Mouse (Mus musculus): Measurements from ENCODE around the gene Olfr484. TPM values are rescaled to one million over a fixed set of nuclear protein-coding genes. Genes with fewer than 3 reads are reported as not detected.

Gene Olfr484
- not detected in 2 replicates for polyA plus RNA-seq (2021; fragmentation: Nextera tagmentation)
- long read RNA-seq, experiment 1, result 0 reads
- long read RNA-seq, experiment 2, result 0 reads

DNA sequence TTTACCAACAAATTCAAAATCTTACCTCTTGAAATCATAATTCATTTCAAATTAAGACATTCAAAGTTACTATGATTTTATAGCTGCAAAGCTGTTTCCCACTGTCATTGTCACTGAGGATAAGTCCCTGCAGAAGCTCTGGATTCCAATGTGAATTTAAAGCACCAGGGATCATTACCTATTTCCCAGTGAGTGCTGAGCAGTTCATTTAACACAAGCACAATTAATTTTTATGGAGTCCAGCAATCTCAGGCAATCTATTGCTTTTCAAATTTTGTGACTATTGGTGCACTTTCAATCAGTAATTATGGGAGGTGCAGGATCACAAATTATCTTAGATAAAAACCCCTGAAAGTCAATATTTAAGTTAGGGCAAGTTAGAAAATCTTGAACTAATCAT is at the start of gene Olfr484:
Gene Olfr484 (minus strand): TSS at position 101 of the 400 bp plus-strand sequence.

DNA sequence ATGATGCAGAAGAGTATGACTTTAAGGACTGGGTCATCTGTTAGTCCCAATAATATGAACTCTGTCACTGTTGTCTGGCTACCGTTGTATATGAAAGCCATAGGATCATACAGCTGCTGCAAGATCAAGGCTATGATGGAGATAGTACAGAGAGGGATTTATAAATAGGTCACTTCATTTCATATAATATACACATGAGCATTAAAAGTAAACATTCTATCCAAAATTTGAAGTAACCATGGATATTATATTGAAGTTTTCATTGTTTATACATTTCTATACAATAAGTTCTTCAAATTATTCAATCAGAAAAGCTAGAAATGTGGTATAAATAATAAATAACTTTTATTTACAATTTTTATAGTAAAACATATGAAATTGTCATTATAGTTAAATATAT is 45.4 kb upstream of the Olfr484 start, which contains the start of gene Olfr486:
Gene Olfr486 (minus strand): TSS at position 101 of the 400 bp plus-strand sequence.

DNA sequence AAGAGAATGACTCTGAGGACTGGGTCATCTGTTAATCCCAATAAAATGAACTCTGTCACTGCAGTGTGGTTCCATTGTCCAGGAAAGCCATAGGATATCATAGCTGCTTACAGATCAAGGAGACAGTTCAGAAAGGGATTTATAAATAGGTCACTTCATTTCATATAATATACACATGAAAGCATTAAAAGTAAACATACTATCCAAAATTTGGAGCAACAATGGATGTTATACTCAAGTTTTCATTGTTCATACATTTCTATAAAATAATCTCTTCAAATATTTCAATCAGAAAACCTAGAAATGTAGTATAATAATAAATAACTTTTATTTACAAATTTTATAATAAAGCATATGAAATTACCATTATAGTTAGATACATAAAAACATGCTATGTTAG is 32.5 kb upstream of the Olfr484 start, which contains the start of gene Olfr485:
Gene Olfr485 (minus strand): TSS at position 101 of the 400 bp plus-strand sequence.

DNA sequence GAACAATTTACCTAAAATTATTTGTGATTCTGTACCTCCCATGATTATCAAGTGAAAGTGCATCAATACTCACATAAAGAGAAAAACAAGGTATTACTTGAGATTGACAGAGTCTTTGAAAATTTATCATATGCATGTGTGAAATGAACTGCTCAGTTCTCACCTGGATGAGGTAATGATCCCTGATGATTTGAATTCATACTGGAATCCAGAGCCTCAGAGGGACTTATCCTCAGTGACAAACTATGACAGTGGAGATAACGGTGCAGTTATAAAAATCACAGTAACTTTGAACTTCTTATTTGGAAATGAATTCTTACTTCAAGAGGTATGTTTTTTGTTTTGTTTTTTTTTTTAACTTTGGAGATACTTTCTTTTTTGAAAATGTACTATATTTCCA is 26.7 kb downstream of the Olfr484 start, which contains the start of gene Olfr483:
Gene Olfr483 (plus strand): TSS at position 301 of the 400 bp plus-strand sequence.

DNA sequence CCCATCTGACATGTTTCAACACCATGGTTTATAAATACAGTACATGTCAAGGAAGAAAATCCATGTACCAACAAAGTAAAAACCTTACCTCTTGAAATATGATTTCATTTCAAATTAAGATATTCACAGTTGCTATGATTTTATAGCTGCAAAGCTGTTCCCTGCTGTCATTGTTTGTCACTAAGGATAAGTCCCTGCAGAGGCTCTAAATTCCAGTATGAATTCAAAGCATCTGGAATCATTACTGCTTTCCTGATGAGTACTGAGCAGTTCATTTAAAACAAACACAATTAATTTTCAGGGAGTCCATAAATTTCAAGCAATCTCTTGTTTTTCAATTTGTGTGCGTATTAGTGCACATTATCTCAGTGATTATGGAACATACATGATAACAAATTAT is 29.8 kb downstream of the Olfr484 start, which contains the start of gene Olfr482:
Gene Olfr482 (minus strand): TSS at position 101 of the 400 bp plus-strand sequence.

DNA sequence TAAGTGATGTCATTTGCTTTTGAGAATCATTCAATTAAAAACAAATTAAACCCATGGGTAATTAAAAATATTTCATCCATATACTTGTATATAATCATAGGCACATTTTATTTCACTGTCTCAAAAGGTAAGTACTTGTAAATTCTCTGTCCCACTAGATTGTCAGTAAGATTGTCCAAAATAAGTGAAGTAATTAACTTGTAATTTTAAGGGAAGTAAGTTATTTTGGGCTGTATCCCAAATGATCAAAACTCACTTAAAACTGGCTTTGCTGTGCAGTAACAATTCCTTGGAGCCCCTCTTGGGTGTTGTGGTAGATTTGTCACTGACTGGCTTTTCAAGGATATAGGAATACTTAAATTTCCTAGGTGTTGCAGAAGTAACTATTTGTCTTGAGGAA is 47.7 kb downstream of the Olfr484 start, which contains the start of gene Olfr481:
Gene Olfr481 (plus strand): TSS at position 301 of the 400 bp plus-strand sequence.

Other genes with a start within 250 kb of the Olfr484 start
- gene Olfr472, start 229.5 kb downstream of the Olfr484 start, polyA plus RNA-seq (2021; fragmentation: Nextera tagmentation), result not detected in 2 replicates
- gene Olfr473, start 197.0 kb downstream of the Olfr484 start, polyA plus RNA-seq (2021; fragmentation: Nextera tagmentation), result not detected in 2 replicates
- not detected in 2 replicates for gene Olfr474, start 172.8 kb downstream of the Olfr484 start, polyA plus RNA-seq (2021; fragmentation: Nextera tagmentation)
- gene Olfr476, start 162.6 kb downstream of the Olfr484 start, polyA plus RNA-seq (2021; fragmentation: Nextera tagmentation), result not detected in 2 replicates
- gene Olfr477, start 140.8 kb downstream of the Olfr484 start, polyA plus RNA-seq (2021; fragmentation: Nextera tagmentation), result not detected in 2 replicates
- gene Olfr478, start 93.5 kb downstream of the Olfr484 start, polyA plus RNA-seq (2021; fragmentation: Nextera tagmentation), result not detected in 2 replicates
- gene Olfr479, start 76.8 kb downstream of the Olfr484 start, polyA plus RNA-seq (2021; fragmentation: Nextera tagmentation), result not detected in 2 replicates
- not detected in 2 replicates for gene Olfr480, start 60.1 kb downstream of the Olfr484 start, polyA plus RNA-seq (2021; fragmentation: Nextera tagmentation)
- not detected in 2 replicates for gene Olfr481, start 47.6 kb downstream of the Olfr484 start, polyA plus RNA-seq (2021; fragmentation: Nextera tagmentation)
- gene Olfr482, start 29.9 kb downstream of the Olfr484 start, polyA plus RNA-seq (2021; fragmentation: Nextera tagmentation), result not detected in 2 replicates
- not detected in 2 replicates for gene Olfr483, start 26.6 kb downstream of the Olfr484 start, polyA plus RNA-seq (2021; fragmentation: Nextera tagmentation)
- gene Olfr485, start 32.4 kb upstream of the Olfr484 start, polyA plus RNA-seq (2021; fragmentation: Nextera tagmentation), result not detected in 2 replicates
- gene Olfr486, start 45.3 kb upstream of the Olfr484 start, polyA plus RNA-seq (2021; fragmentation: Nextera tagmentation), result not detected in 2 replicates
- gene Olfr487, start 87.2 kb upstream of the Olfr484 start, polyA plus RNA-seq (2021; fragmentation: Nextera tagmentation), result not detected in 2 replicates
- not detected in 2 replicates for gene Olfr488, start 130.9 kb upstream of the Olfr484 start, polyA plus RNA-seq (2021; fragmentation: Nextera tagmentation)
- not detected in 2 replicates for gene Olfr490, start 161.5 kb upstream of the Olfr484 start, polyA plus RNA-seq (2021; fragmentation: Nextera tagmentation)
- gene Olfr491, start 186.0 kb upstream of the Olfr484 start, polyA plus RNA-seq (2021; fragmentation: Nextera tagmentation), result not detected in 2 replicates
- gene Olfr492, start 196.2 kb upstream of the Olfr484 start, polyA plus RNA-seq (2021; fragmentation: Nextera tagmentation), result not detected in 2 replicates
- gene Olfr493, start 219.5 kb upstream of the Olfr484 start, polyA plus RNA-seq (2021; fragmentation: Nextera tagmentation), result not detected in 2 replicates
- not detected in 2 replicates for gene Olfr494, start 237.9 kb upstream of the Olfr484 start, polyA plus RNA-seq (2021; fragmentation: Nextera tagmentation)